Mouse (Mus musculus): Measurements from ENCODE around the gene Kcnj12. TPM values are rescaled to one million over a fixed set of nuclear protein-coding genes. Genes with fewer than 3 reads are reported as not detected.
A peak's percentile ranks its signal among the peaks of the same experiment; 100 is the strongest.

Kcnj12 gene
- polyA plus RNA-seq, 1 experiment, result not detected

DNA sequence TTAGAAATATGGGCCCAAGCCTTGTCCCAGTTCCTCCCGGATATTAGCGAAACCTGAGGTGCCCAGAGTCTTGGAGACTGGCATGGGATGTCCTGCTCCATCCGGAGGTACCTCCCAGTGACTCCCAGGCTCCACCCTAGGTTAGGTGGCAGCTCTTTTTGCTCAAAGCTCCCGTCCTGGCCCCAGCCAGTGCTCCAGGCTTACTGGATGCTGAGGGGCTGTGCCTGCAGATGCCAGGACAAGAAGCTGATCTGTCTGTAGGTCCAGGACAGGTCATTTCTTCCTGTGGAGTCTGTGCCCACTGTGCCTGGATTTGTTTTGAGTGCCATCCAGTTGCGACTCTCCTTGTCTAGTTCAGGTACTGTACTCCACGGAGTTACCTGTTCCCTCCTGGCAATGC lies 43.3 kb downstream of the Kcnj12 start:
- TF ChIP-seq GATA1 (IDR thresholded peaks at IDR 0.05; ENCODE audit: low read length), result no peak

GRCm38 (mm10) chr11:61067133-61067835 lies 44.9 kb downstream of the Kcnj12 start:
- TF ChIP-seq GATA1 (IDR thresholded peaks at IDR 0.05; ENCODE audit: low read length), result no peak

DNA sequence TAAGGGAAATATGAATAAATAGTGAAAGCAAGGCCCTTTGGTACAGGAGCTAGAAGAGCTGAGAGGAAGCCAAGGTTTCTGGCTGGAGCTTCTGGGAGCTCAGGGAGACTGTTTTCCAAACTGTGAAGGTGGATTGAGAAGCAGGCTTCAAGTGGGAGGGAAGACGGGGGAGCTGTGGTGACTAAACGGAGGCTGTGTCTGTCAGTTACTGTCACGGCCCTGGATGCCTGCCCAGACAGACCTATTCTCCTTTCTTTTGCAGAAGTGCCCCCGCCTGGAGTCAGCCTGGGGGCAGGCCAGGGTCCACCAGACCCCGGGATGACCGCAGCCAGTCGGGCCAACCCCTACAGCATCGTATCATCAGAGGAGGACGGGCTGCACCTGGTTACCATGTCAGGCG lies 46.5 kb downstream of the Kcnj12 start:
- no peak for TF ChIP-seq GATA1 (IDR thresholded peaks at IDR 0.05; ENCODE audit: low read length)

DNA sequence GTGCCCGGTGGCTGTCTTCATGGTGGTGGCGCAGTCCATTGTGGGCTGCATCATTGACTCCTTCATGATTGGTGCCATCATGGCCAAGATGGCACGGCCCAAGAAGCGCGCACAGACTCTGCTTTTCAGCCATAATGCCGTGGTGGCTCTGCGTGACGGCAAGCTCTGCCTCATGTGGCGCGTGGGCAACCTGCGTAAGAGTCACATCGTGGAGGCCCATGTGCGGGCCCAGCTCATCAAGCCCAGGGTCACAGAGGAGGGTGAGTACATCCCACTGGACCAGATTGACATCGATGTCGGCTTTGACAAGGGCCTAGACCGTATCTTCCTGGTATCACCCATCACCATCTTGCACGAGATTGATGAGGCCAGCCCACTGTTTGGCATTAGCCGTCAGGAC lies 47.3 kb downstream of the Kcnj12 start:
- no peak for TF ChIP-seq GATA1 (IDR thresholded peaks at IDR 0.05; ENCODE audit: low read length)

GRCm38 (mm10) chr11:61074646-61075317 lies 52.4 kb downstream of the Kcnj12 start:
- TF ChIP-seq GATA1 (IDR thresholded peaks at IDR 0.05; ENCODE audit: low read length), result no peak

- peak; percentile 63 for TF ChIP-seq GATA1 (IDR thresholded peaks at IDR 0.05; ENCODE audit: low read length)
These were observed 53.3 kb downstream of the Kcnj12 start for GRCm38 (mm10) chr11:61075361-61076326.

DNA sequence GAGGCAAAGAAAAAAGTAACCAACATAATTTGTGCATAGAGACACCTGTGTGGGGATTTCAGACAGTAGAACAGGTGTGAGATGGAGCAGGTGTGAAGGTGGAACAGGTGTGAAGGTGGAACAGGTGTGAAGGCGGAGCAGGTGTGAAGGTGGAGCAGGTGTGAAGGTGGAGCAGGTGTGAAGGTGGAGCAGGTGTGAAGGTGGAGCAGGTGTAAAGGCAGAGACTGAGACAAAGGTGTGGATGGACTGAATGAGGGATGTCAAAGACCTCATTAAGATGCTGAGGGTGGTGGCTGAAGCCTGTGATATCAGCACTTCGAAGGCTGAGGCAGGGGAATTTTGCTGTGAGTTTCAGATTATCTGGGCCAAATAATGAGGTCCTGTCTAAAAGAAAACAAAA lies 59.3 kb downstream of the Kcnj12 start:
- TF ChIP-seq GATA1 (IDR thresholded peaks at IDR 0.05; ENCODE audit: low read length), result no peak

DNA sequence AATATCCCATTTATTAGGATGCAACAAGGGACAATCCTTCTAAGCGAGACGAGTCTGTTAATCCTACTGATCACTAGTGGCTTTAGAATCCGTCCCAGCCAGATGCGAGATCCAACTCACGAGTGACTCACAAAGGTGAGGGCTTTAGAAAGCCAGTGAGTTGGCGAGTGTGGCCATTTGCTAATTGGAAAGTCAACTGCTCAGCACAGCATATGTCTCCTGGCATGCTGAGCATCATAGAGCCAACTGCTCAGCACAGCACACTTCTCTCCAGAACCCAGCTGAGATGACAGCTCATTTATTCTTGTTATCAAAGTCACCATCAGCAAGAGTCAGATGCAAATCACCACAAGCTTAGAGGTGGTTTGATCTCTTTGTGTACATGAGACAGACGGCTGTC lies 67.8 kb downstream of the Kcnj12 start:
- no peak for TF ChIP-seq GATA1 (IDR thresholded peaks at IDR 0.05; ENCODE audit: low read length)

DNA sequence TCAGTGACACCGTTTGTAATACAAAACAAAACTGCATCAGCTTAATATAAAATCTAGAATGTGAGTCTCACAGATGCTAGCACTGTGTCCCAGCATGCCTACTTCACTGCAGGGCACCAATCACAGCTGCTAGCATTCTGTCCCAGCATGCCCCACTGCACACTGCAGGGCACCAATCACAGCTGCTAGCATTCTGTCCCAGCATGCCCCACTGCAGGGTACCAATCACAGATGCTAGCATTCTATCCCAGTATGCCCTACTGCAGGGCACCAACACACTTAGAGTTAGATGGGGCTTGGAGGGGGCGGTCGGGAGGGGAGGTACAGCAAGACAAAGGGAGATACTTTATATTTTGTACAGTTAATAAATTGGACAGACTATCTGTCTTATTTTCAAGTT lies 68.8 kb downstream of the Kcnj12 start:
- TF ChIP-seq GATA1 (IDR thresholded peaks at IDR 0.05; ENCODE audit: low read length), result no peak

GRCm38 (mm10) chr11:61091642-61092262 lies 69.4 kb downstream of the Kcnj12 start:
- no peak for TF ChIP-seq GATA1 (IDR thresholded peaks at IDR 0.05; ENCODE audit: low read length)

DNA sequence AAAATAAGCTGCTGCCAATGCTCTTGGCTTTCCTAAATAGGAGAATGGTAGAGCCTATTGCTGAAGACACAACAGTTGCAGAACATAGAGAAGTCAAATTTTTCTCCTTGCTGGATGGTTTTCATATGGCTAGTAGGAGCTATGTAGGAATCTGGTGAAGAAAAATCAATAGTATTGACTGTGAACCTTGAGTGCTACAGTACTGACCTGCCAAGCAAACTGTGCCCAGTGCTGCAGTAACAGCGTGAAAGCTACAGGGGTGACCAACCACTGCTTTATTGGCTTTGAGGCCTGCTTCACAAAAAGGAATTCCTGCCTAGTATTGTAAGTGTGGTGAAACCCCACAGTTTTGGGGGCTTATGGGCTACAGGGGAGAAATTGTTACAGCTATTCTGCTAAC lies 75.7 kb downstream of the Kcnj12 start:
- TF ChIP-seq GATA1 (IDR thresholded peaks at IDR 0.05; ENCODE audit: low read length), result no peak

DNA sequence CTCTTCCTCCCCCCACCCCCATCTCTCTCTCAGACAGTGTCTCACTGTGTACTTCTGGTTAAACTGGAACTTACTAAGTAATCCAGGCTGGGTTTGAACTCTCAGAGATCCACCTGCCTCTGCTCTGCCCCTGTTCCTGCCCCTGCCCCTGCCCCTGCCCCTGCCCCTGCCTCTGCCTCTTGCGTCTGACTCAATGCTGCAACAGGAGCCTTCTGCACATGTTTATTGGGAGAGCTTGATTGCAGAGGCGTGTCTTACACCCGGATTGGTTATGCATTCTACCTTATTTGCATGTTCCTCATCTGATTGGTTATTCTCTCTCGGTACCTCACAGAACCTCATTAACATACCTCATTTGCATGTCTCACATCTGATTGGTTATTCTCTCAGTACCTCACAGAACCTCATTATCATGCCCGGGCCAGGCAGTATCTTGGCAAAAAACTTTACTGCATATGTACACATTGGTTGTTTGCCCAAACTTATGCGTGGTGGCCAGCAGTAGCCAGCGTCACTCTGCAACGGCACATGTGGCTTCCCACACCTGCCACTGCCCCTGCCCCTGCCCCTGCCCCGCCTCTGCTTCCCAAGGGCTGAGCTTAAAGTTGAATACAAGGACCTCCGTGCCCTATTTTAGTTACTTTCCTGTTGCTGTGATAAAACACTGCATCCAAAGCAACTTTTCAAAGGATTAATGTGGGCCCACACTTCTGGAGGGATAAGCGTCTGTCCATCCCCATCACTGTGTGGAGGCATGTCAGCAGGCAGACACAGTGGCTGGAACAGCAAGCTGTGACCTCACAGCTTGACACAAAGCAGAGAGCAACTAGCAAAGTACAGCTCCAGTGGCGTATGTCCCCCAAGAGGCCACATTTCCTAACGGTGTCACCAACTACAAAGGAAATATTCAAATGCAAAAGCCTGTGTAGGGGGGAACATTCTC lies 80.3 kb downstream of the Kcnj12 start:
- TF ChIP-seq GATA1 (IDR thresholded peaks at IDR 0.05; ENCODE audit: low read length), result no peak

DNA sequence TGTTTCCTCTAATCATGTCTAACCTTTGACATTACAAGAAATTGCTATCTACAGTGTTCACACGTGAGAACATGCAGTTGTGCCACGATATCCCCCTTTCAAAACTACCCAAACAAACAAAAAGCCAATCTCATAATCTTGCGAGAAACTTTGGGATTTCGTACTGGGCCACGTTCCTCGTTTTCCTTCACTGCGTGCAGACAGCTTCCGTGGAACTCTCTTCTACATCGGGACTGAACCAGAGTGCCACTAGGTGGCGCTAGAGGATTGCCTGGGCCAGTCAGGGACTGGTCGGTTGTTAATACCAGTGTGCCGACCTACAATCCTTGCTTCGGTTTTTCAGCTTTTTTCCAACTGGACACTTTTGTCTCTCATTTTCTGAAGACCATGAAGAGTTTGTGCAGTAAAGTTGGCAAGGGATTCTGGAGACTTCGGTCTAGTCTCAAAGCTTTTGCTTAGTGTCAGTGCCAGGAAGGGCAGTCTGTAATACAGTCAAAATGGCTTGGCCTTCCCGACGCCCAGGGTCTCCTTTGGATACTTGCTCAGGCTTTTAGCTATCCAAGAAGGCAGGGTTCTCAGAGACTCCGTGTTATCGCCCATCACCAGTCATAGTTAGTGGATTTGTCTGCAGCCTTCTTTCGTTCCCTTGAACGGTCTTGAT lies 82.0 kb downstream of the Kcnj12 start:
- TF ChIP-seq GATA1 (IDR thresholded peaks at IDR 0.05; ENCODE audit: low read length), result no peak

DNA sequence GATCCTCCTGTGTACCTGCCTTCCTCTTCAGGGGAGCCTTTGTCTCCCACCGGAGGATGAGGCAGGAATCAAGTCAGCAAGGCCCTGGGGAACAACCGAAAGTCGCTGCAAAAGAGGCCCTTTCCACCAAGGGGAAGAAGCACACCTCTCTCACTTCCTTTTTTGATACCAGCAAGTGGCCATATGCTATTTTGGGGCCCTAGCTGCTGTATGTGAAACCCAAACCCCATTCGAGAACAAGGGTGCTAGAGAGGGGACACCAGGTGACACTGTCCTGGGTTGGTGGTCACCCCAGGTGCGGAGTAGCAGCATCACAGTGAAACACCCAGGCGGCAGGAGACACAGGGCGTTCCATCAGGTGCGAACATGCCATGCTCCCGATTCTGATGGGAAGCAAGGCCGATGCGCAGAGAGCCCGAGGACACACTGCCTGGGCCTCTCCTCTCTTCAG lies 86.6 kb downstream of the Kcnj12 start:
- TF ChIP-seq GATA1 (IDR thresholded peaks at IDR 0.05; ENCODE audit: low read length), result no peak
